Mouse (Mus musculus): ENCODE data around the gene Pimreg. TPM values are rescaled to one million over a fixed set of nuclear protein-coding genes. Genes with fewer than 3 reads are reported as not detected.

Gene Pimreg
- polyA plus RNA-seq (2014; fragmentation: Nextera tagmentation; extraction: Ambion mirVana): 106 and 114 TPM in 2 replicates

DNA sequence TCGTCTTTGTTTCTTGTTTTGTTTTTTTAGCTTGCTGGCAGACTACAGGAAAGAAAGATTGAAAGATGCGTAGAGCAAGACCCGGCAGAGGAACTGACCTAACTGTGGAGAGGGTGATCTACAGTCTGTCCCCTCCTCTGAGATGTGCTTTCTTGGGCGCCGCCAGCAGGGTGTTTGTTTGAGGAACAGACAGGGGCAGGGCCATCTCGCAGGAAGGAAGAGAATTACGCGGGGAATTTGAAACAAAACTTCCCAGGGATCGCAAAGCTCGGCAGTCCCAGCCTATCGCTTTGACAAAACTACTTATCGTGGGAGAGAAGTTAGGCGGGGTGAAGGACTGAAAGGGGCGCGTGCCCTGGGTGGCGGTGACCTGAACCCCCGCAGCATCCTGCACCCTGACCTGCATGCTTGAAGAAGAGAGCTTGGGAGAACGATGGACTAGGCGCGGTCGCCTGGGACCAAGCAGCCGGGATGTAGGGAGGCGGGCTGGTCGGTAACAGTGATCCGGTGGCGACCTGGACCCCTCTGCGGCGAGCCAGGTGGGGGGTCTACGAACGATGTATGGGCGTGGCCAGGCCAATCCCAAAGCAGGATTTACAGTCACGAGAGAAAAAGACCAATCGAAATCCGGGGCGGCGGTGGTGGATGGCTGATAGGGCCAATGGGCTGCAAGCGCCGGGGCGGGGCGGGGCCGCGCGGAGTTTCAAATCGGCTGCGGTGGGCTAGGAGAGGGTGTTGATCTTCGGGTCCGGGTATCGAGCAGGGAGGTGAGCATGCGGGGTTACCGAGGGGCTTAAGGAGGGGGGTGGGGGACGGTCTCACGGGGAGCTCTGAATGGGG lies at the start of gene Pimreg:
Gene Pimreg (plus strand): TSS at position 265 of the 840 bp plus-strand sequence.
- Histone ChIP-seq H3K9me3 (ENCODE audit: control insufficient read depth, low read depth, low read length) (no peaks in the 10 kb centered on the region), H3K4me3 (ENCODE audit: low read depth, low read length) (peak within 1 kb of the TSS; percentile 67), H3K4me2 (replicated peaks; ENCODE audit: low read depth, low read length) (peak within 1 kb of the TSS; percentile 68), H3K36me3 (ENCODE audit: control insufficient read depth, insufficient read depth, low read length) (peaks cover 13% of the 10 kb centered on the region), H3K27me3 (ENCODE audit: control insufficient read depth, insufficient read depth, low read length) (no peaks in the 10 kb centered on the region), H3K9ac (replicated peaks; ENCODE audit: low read depth, low read length) (peak within 1 kb of the TSS; percentile 42), H3K27ac (ENCODE audit: low read length) (peak within 1 kb of the TSS; percentile 61), H3K4me1 (ENCODE audit: control insufficient read depth, insufficient read depth, low read length) (peaks cover 22% of the 10 kb centered on the region)
- peak; percentile 91 for ATAC-seq (ENCODE audit: insufficient number of reproducible peaks, insufficient read depth, low FRiP score, low read depth)
- under 1% methylated on average over 52 of the region's 52 CpGs for WGBS

DNA sequence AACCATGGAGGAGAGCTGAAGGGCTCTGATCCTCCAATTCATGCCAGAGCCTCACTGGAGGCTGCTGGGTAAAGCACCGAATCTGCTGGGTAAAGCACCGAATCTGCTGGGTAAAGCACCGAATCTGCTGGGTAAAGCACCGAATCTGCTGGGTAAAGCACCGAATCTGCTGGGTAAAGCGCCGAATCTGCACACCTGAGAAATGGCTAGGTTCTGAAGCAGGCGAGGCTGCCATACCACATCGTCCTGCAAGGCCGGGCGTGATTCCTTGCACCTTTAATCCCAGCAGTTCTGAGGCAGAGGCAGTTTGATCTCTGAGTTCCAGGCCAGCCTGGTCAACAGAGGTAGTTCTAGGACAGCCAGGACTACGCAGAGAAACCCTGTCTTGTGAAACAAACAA lies 49.4 kb upstream of the Pimreg start:
- Histone ChIP-seq H3K9me3 (ENCODE audit: control insufficient read depth, low read depth, low read length) (no peaks in the 10 kb centered on the region), H3K9ac (replicated peaks; ENCODE audit: low read depth, low read length) (no peak overlapping the region), H3K36me3 (ENCODE audit: control insufficient read depth, insufficient read depth, low read length) (no peaks in the 10 kb centered on the region), H3K27me3 (ENCODE audit: control insufficient read depth, insufficient read depth, low read length) (no peaks in the 10 kb centered on the region), H3K4me1 (ENCODE audit: control insufficient read depth, insufficient read depth, low read length) (peaks cover 6% of the 10 kb centered on the region; the same call in 1 of the 2 replicates), H3K27ac (ENCODE audit: low read length) (no peak overlapping the region), H3K4me3 (ENCODE audit: low read depth, low read length) (no peak overlapping the region), H3K4me2 (replicated peaks; ENCODE audit: low read depth, low read length) (no peak overlapping the region)
- ATAC-seq (ENCODE audit: insufficient number of reproducible peaks, insufficient read depth, low FRiP score, low read depth): no peak
- 91% methylated on average over 12 of the region's 12 CpGs for WGBS

DNA sequence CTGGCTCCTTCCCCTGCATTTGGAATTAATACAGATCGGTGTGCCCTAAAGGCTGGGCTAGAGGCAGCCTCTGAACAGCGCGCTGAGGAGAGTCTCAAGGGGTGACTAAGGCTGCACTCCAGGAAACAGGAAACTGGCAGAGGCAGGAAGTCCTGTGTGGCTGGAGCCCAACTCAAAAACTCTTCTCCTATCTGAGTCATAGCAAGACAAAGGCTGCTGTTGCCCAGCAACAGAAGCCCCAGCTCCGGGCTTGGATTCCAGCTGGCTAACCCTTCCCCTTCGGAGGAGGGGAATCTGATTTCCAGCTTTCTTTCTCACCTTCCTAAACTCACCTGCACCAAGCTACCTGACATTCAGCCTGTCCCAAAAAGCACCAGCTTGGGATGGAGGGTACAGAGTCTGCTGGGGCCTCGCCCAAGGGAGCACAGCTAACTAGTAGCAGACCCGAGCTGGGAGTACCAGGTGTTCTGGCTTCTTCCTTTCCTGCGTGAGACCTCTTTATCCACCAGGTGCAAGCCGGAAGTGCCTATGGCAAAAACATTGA lies 45.8 kb upstream of the Pimreg start:
- ATAC-seq (ENCODE audit: insufficient number of reproducible peaks, insufficient read depth, low FRiP score, low read depth): peak; percentile 94
- WGBS: 24% methylated on average over 9 of the region's 9 CpGs

DNA sequence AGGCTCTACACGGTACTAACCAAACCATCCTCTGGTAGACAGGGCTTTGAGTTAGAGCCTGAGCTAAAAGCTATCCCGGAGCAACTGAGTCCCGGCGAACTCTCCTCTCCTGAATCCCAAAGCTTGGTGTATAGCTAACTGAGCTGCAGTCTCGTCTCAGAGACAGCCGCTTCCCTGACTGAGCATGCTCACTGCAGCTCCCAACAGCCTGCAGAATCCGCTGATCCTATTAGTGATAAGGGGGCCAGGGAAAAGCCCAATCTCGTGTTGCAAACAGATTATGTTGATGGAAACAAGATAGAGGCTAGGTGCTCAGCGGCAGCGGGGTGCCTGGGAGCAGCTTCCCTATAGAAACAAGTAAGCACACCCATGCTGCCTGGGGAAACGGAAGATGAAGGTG lies 45.0 kb upstream of the Pimreg start:
- Histone ChIP-seq H3K36me3 (ENCODE audit: control insufficient read depth, insufficient read depth, low read length) (no peaks in the 10 kb centered on the region), H3K9ac (replicated peaks; ENCODE audit: low read depth, low read length) (no peak overlapping the region), H3K9me3 (ENCODE audit: control insufficient read depth, low read depth, low read length) (no peaks in the 10 kb centered on the region), H3K4me3 (ENCODE audit: low read depth, low read length) (no peak overlapping the region), H3K27ac (ENCODE audit: low read length) (no peak overlapping the region), H3K4me2 (replicated peaks; ENCODE audit: low read depth, low read length) (no peak overlapping the region), H3K27me3 (ENCODE audit: control insufficient read depth, insufficient read depth, low read length) (no peaks in the 10 kb centered on the region), H3K4me1 (ENCODE audit: control insufficient read depth, insufficient read depth, low read length) (peaks cover 6% of the 10 kb centered on the region; the same call in 1 of the 2 replicates)
- no peak for ATAC-seq (ENCODE audit: insufficient number of reproducible peaks, insufficient read depth, low FRiP score, low read depth)
- 25% methylated on average over 11 of the region's 11 CpGs for WGBS

More for the DNA sequence above, 45.8 kb upstream of the Pimreg start:
- no peak overlapping the region for H3K9ac ChIP-seq (replicated peaks; ENCODE audit: low read depth, low read length)
- H3K4me2 ChIP-seq (replicated peaks; ENCODE audit: low read depth, low read length): peak overlapping the region; percentile 21; the same call in 1 of the 2 replicates
- no peaks in the 10 kb centered on the region for H3K9me3 ChIP-seq (ENCODE audit: control insufficient read depth, low read depth, low read length)
- no peak overlapping the region for H3K4me3 ChIP-seq (ENCODE audit: low read depth, low read length)
- H3K27me3 ChIP-seq (ENCODE audit: control insufficient read depth, insufficient read depth, low read length): no peaks in the 10 kb centered on the region
- H3K36me3 ChIP-seq (ENCODE audit: control insufficient read depth, insufficient read depth, low read length): no peaks in the 10 kb centered on the region
- peak overlapping the region; percentile 55; the same call in 1 of the 2 replicates for H3K27ac ChIP-seq (ENCODE audit: low read length)
- H3K4me1 ChIP-seq (ENCODE audit: control insufficient read depth, insufficient read depth, low read length): peaks cover 6% of the 10 kb centered on the region; the same call in 1 of the 2 replicates

DNA sequence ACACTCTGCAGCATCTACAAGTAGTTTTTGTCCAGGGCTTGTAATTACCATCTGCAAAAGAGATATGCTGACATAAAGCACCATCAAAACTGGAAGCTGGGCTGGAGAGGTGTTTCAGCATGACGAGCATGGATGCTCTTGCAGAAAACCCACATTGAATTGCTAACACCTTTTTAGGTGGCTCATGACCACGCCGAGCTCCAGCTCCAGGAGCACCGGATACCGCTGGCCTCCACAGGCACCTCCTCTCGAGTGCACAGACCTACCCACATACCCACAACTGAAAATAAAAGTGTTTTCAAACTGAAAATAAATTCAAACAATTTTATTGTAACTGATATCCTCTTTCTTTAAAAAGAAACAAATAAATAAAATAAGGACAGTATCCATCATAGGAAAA lies 41.6 kb upstream of the Pimreg start:
- H3K4me2 ChIP-seq (replicated peaks; ENCODE audit: low read depth, low read length): no peak overlapping the region
- no peak for ATAC-seq (ENCODE audit: insufficient number of reproducible peaks, insufficient read depth, low FRiP score, low read depth)
- no peaks in the 10 kb centered on the region for H3K36me3 ChIP-seq (ENCODE audit: control insufficient read depth, insufficient read depth, low read length)
- no peak overlapping the region for H3K9ac ChIP-seq (replicated peaks; ENCODE audit: low read depth, low read length)
- no peaks in the 10 kb centered on the region for H3K27me3 ChIP-seq (ENCODE audit: control insufficient read depth, insufficient read depth, low read length)
- 89% methylated on average over 6 of the region's 6 CpGs for WGBS
- H3K4me3 ChIP-seq (ENCODE audit: low read depth, low read length): no peak overlapping the region
- H3K4me1 ChIP-seq (ENCODE audit: control insufficient read depth, insufficient read depth, low read length): peaks cover 6% of the 10 kb centered on the region; the same call in 1 of the 2 replicates
- H3K27ac ChIP-seq (ENCODE audit: low read length): no peak overlapping the region
- H3K9me3 ChIP-seq (ENCODE audit: control insufficient read depth, low read depth, low read length): no peaks in the 10 kb centered on the region

DNA sequence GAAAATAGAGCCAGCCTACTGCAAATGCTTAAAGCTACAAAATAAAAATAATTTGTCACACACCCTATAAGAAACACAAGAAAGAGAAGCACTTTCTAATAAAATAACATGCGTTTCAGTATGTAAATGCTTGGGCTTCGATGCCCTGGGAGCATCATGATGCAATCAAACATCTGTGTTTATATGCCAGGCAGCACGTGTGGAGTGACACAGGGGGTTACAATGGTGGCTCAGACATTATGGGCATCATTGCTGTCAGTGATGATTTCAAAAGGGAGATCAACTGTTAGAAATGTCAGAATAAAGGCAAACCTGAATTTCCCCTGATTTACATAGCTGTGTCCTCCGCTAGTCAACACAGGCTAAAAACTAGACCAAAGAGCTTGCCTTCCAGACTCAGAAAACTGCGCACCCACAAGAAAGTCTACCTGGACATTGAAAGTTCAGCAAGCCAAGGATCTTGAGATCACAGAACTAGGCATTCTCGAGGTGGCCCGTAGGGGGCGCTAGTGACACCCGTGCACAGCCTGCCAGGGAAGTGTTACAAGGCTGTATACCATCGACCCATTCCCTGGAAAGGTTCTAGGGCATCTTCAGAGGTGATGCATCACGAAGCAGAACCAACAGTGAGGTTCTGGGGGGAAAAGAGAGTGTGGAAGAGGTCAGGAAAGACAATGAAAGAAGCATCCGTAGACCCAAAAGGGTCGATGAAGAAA lies 39.5 kb upstream of the Pimreg start:
- WGBS: 52% methylated on average over 13 of the region's 13 CpGs

DNA sequence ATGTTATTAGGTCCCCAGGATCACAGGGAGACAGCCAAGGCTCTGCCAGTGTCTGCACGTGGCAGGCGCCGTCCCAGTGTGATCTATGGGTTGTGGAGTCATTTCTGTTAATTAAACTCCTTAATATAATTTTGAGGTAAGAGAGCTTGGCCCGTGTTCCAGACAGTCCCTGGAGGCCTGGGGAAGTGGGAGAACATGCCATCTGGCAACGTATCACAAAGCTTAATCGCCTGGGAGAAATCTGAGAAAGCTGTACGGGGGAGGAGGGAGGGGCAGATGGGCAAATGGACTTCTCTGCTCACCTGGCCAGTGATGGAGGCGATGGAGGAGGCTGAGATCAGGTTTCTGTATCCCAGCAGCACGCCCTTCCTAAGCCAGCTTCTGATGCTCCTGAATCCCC lies 38.7 kb upstream of the Pimreg start:
- Histone ChIP-seq H3K4me2 (replicated peaks; ENCODE audit: low read depth, low read length) (no peak overlapping the region), H3K9ac (replicated peaks; ENCODE audit: low read depth, low read length) (no peak overlapping the region), H3K27me3 (ENCODE audit: control insufficient read depth, insufficient read depth, low read length) (no peaks in the 10 kb centered on the region), H3K4me1 (ENCODE audit: control insufficient read depth, insufficient read depth, low read length) (no peaks in the 10 kb centered on the region), H3K9me3 (ENCODE audit: control insufficient read depth, low read depth, low read length) (no peaks in the 10 kb centered on the region), H3K36me3 (ENCODE audit: control insufficient read depth, insufficient read depth, low read length) (no peaks in the 10 kb centered on the region), H3K4me3 (ENCODE audit: low read depth, low read length) (no peak overlapping the region), H3K27ac (ENCODE audit: low read length) (no peak overlapping the region)
- no peak for ATAC-seq (ENCODE audit: insufficient number of reproducible peaks, insufficient read depth, low FRiP score, low read depth)
- WGBS: 29% methylated on average over 9 of the region's 9 CpGs

More for the DNA sequence above, 39.5 kb upstream of the Pimreg start:
- H3K4me1 ChIP-seq (ENCODE audit: control insufficient read depth, insufficient read depth, low read length): no peaks in the 10 kb centered on the region
- H3K4me3 ChIP-seq (ENCODE audit: low read depth, low read length): no peak overlapping the region
- no peaks in the 10 kb centered on the region for H3K9me3 ChIP-seq (ENCODE audit: control insufficient read depth, low read depth, low read length)
- no peak for ATAC-seq (ENCODE audit: insufficient number of reproducible peaks, insufficient read depth, low FRiP score, low read depth)
- H3K36me3 ChIP-seq (ENCODE audit: control insufficient read depth, insufficient read depth, low read length): no peaks in the 10 kb centered on the region
- H3K4me2 ChIP-seq (replicated peaks; ENCODE audit: low read depth, low read length): no peak overlapping the region
- H3K27ac ChIP-seq (ENCODE audit: low read length): no peak overlapping the region
- H3K27me3 ChIP-seq (ENCODE audit: control insufficient read depth, insufficient read depth, low read length): no peaks in the 10 kb centered on the region
- H3K9ac ChIP-seq (replicated peaks; ENCODE audit: low read depth, low read length): no peak overlapping the region

DNA sequence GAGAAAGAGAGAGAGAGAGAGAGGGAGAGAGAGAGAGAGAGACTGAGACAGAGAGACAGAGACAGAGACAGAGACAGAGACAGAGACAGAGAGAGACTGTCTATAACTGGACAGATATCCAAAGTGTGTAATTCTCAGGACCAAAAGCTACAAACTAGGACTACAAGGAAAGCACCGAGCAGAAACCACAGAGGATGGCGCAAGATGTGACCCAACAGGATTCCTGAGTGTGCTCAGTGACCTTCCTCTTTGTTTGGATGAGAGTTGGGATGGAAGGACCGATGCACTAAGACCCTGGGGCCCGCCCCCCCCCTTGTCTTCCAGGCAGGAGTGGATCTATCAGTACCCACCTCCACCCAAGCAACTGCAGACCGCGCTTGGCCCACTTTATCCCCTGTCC lies 36.3 kb upstream of the Pimreg start:
- Histone ChIP-seq H3K4me2 (replicated peaks; ENCODE audit: low read depth, low read length) (no peak overlapping the region), H3K27me3 (ENCODE audit: control insufficient read depth, insufficient read depth, low read length) (no peaks in the 10 kb centered on the region), H3K9me3 (ENCODE audit: control insufficient read depth, low read depth, low read length) (no peaks in the 10 kb centered on the region), H3K36me3 (ENCODE audit: control insufficient read depth, insufficient read depth, low read length) (no peaks in the 10 kb centered on the region), H3K27ac (ENCODE audit: low read length) (no peak overlapping the region), H3K4me3 (ENCODE audit: low read depth, low read length) (no peak overlapping the region), H3K4me1 (ENCODE audit: control insufficient read depth, insufficient read depth, low read length) (peaks cover 7% of the 10 kb centered on the region; the same call in 1 of the 2 replicates), H3K9ac (replicated peaks; ENCODE audit: low read depth, low read length) (no peak overlapping the region)
- no peak for ATAC-seq (ENCODE audit: insufficient number of reproducible peaks, insufficient read depth, low FRiP score, low read depth)
- WGBS: 88% methylated on average over 6 of the region's 6 CpGs
